Mouse (Mus musculus) ES-Bruce4 (cell line): ENCODE measurements around the gene Rgs12. TPM values are rescaled to one million over a fixed set of nuclear protein-coding genes. Genes with fewer than 3 reads are reported as not detected.

Experiments
- H3K27ac ChIP-seq: 2 replicates; pipeline ENCODE4 v1.5.1; 2012; ENCODE audit warnings: low read length, inconsistent platforms; ENCODE audit not compliant: insufficient read depth
- H3K27me3 ChIP-seq: 2 replicates; pipeline ENCODE4 v1.6.1; 2012; ENCODE audit warnings: mild to moderate bottlenecking, low read length, inconsistent platforms; ENCODE audit not compliant: control insufficient read depth, poor library complexity, insufficient read depth, severe bottlenecking
- H3K36me3 ChIP-seq: 2 replicates; pipeline ENCODE4 v1.6.1; 2012; ENCODE audit warnings: inconsistent platforms, mild to moderate bottlenecking, low read length, moderate library complexity; ENCODE audit not compliant: control insufficient read depth, poor library complexity, insufficient read depth, severe bottlenecking
- H3K4me1 ChIP-seq: one replicate; pipeline ENCODE4 v1.8.1; 2011; ENCODE audit warnings: low read length; ENCODE audit not compliant: control insufficient read depth, insufficient read depth
- H3K4me3 ChIP-seq: 2 replicates; pipeline ENCODE4 v1.5.1; 2011; ENCODE audit warnings: low read depth, mild to moderate bottlenecking, low read length
- H3K9ac ChIP-seq: 2 replicates; pipeline ENCODE4 v1.6.1; 2012; ENCODE audit warnings: low read depth, mild to moderate bottlenecking, inconsistent platforms; ENCODE audit not compliant: poor library complexity, severe bottlenecking
- H3K9me3 ChIP-seq: replicated peaks from 2 replicates; pipeline ENCODE4 v1.6.1; 2012; ENCODE audit warnings: mild to moderate bottlenecking, low read length, inconsistent platforms; ENCODE audit not compliant: control insufficient read depth, poor library complexity, insufficient read depth, severe bottlenecking
- CTCF ChIP-seq: IDR thresholded peaks from one replicate; pipeline ENCODE4 v1.8.1; 2011; ENCODE audit warnings: low read depth, low read length
- EP300 ChIP-seq: IDR thresholded peaks from 2 replicates; pipeline ENCODE4 v1.6.1; 2011; ENCODE audit warnings: low read depth, low read length; ENCODE audit not compliant: insufficient read depth
- POLR2A ChIP-seq: IDR thresholded peaks from one replicate; pipeline ENCODE4 v1.8.1; 2011; ENCODE audit warnings: low read length; ENCODE audit not compliant: insufficient read depth
- polyA plus RNA-seq: library from polyadenylated mRNA; stranded (reverse); fragments of >200 nt; gene quantifications from 2 replicates; pipeline ENCODE4 v1.2.4, GENCODE M21; 2011; ENCODE audit warnings: low read depth; ENCODE audit not compliant: missing spikeins, insufficient read depth, insufficient read length

Gene Rgs12
- polyA plus RNA-seq, 1 experiment: 23.4 TPM

- no peak overlapping the region for H3K9ac ChIP-seq
- TF ChIP-seq POLR2A (no peak), EP300 (no peak), CTCF (no peak)
- no peak overlapping the region for H3K27ac ChIP-seq
- no peaks in the 10 kb centered on the region for H3K4me1 ChIP-seq
- H3K36me3 ChIP-seq: no peaks in the 10 kb centered on the region
- H3K9me3 ChIP-seq: no peaks in the 10 kb centered on the region
- no peak overlapping the region for H3K4me3 ChIP-seq
- H3K27me3 ChIP-seq: no peaks in the 10 kb centered on the region
These were observed 7.4 kb upstream of the Rgs12 start for GRCm38 (mm10) chr5:34941710-34942470.

GRCm38 (mm10) chr5:34943428-34943827 lies 5.8 kb upstream of the Rgs12 start:
- H3K27me3 ChIP-seq: no peaks in the 10 kb centered on the region
- TF ChIP-seq POLR2A (no peak), EP300 (no peak), CTCF (no peak)
- no peak overlapping the region for H3K4me3 ChIP-seq
- H3K9ac ChIP-seq: no peak overlapping the region
- no peaks in the 10 kb centered on the region for H3K36me3 ChIP-seq
- H3K9me3 ChIP-seq: no peaks in the 10 kb centered on the region
- no peak overlapping the region for H3K27ac ChIP-seq
- H3K4me1 ChIP-seq: no peaks in the 10 kb centered on the region

GRCm38 (mm10) chr5:34949769-34950211 lies 545 bp downstream of the Rgs12 start:
- Histone ChIP-seq H3K36me3 (no peaks in the 10 kb centered on the region), H3K4me1 (no peaks in the 10 kb centered on the region), H3K27me3 (no peaks in the 10 kb centered on the region), H3K9me3 (no peaks in the 10 kb centered on the region), H3K9ac (peak overlapping the region; percentile 92), H3K27ac (no peak overlapping the region), H3K4me3 (peak overlapping the region; percentile 65)
- TF ChIP-seq POLR2A: no peak
- no peak for TF ChIP-seq CTCF
- TF ChIP-seq EP300: no peak

DNA sequence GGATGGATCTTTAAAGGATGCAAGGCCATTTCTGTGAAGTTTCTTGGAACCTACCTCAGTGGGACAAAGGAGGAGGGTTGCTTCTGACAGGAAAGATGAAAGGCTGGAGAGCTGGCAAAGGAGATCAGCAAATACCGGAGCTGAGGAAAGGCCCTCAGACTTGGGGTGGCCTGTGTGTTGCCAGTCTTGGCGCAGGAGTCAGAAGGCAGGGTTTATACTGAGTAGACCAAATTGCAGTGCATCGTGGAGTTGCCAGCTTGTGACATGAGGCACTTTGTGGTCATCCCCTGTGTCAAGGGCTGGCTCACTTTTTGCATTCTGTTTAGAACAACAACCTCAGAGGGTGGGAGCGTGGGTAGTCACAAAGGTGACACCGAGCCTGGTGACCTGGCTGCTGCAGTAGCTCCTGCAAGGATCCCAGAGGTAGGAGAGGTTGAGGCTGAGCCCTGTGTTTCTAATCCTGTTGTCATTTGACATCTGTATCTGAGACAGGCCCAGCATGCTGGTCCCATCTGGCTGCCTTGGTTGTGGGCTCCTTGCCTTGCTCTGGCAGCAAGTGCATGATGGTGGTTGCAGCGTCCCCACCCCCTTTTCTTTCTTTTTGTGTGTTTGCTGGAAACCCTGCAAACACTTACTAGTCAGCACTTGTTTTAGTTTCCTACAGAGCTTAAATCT lies 1.4 kb downstream of the Rgs12 start:
- H3K36me3 ChIP-seq: no peaks in the 10 kb centered on the region
- H3K9me3 ChIP-seq: no peaks in the 10 kb centered on the region
- no peaks in the 10 kb centered on the region for H3K4me1 ChIP-seq
- no peak overlapping the region for H3K27ac ChIP-seq
- H3K4me3 ChIP-seq: no peak overlapping the region
- H3K27me3 ChIP-seq: no peaks in the 10 kb centered on the region
- no peak for TF ChIP-seq EP300
- no peak for TF ChIP-seq POLR2A
- no peak overlapping the region for H3K9ac ChIP-seq

DNA sequence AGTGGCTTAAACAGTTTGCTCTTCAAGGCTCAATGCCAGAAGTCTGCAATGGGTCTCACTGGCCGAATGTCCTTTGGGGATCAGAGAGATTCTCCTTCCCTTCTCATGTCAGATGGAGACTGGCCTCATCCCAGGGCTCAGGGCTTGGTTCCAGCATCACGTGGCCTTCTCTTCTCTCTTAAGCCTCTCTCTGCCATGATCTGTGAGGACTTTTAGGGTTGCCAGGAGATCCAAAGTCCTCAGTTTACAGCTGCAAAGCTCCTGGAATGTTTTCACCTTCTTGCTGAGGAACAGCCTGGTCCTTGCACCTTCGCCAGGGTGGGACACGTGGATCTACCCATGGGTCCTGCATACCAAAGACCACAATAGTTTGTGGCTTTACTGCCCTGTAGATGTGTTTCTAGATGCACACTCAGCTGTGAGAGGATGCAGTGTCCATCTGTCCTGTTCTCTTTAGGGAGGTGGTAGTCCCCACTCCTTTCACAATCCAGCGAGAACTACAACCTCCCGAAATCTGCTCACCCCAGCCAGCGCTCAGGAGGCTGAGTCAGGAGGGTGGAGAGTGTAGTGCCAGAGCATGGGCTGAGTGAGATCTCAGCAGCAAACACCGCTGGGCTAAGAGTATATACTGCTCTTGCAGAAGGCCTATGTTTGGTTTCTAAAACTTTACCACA lies 2.1 kb downstream of the Rgs12 start:
- H3K27ac ChIP-seq: no peak overlapping the region
- no peaks in the 10 kb centered on the region for H3K27me3 ChIP-seq
- H3K9me3 ChIP-seq: no peaks in the 10 kb centered on the region
- H3K9ac ChIP-seq: no peak overlapping the region
- no peak for TF ChIP-seq POLR2A
- TF ChIP-seq EP300: no peak
- H3K4me1 ChIP-seq: no peaks in the 10 kb centered on the region
- no peaks in the 10 kb centered on the region for H3K36me3 ChIP-seq
- no peak overlapping the region for H3K4me3 ChIP-seq

- H3K4me3 ChIP-seq: no peak overlapping the region
- H3K27ac ChIP-seq: no peak overlapping the region
- H3K9me3 ChIP-seq: no peaks in the 10 kb centered on the region
- no peak for TF ChIP-seq CTCF
- TF ChIP-seq EP300: no peak
- TF ChIP-seq POLR2A: no peak
- no peaks in the 10 kb centered on the region for H3K27me3 ChIP-seq
- no peaks in the 10 kb centered on the region for H3K4me1 ChIP-seq
- H3K9ac ChIP-seq: no peak overlapping the region
- no peaks in the 10 kb centered on the region for H3K36me3 ChIP-seq
These were observed 5.3 kb downstream of the Rgs12 start for GRCm38 (mm10) chr5:34954508-34954907.
